Mouse (Mus musculus): ENCODE measurements around the gene Aebp2. TPM values are rescaled to one million over a fixed set of nuclear protein-coding genes. Genes with fewer than 3 reads are reported as not detected.

The Aebp2 gene
- polyA plus RNA-seq, 3 experiments from 2014 or later, result 38.6 to 41.5 (median 39.2) TPM

GRCm38 (mm10) chr6:140608666-140609065 lies 13.8 kb upstream of the Aebp2 start:
- no peak for ATAC-seq

GRCm38 (mm10) chr6:140609533-140609932 lies 12.9 kb upstream of the Aebp2 start:
- ATAC-seq, result no peak

- ATAC-seq, result peak; percentile 29
Measured at GRCm38 (mm10) chr6:140610117-140610516, 12.3 kb upstream of the Aebp2 start.

- no peak for ATAC-seq
Measured at GRCm38 (mm10) chr6:140611282-140611681, 11.2 kb upstream of the Aebp2 start.

GRCm38 (mm10) chr6:140611893-140612473 lies 10.5 kb upstream of the Aebp2 start:
- ATAC-seq, result no peak

GRCm38 (mm10) chr6:140613822-140614221 lies 8.6 kb upstream of the Aebp2 start:
- no peak for ATAC-seq

GRCm38 (mm10) chr6:140614711-140615110 lies 7.8 kb upstream of the Aebp2 start:
- ATAC-seq, result peak; percentile 93

GRCm38 (mm10) chr6:140620531-140621349 lies 1.7 kb upstream of the Aebp2 start:
- peak; percentile 32 for ATAC-seq

- ATAC-seq, result no peak
Measured at GRCm38 (mm10) chr6:140621622-140622021, 841 bp upstream of the Aebp2 start.

- peak; percentile 57 for ATAC-seq
Measured at GRCm38 (mm10) chr6:140623226-140624095, 998 bp downstream of the Aebp2 start.

- no peak for ATAC-seq
Measured at GRCm38 (mm10) chr6:140624096-140625051, 1.9 kb downstream of the Aebp2 start.

GRCm38 (mm10) chr6:140629176-140629859 lies 6.9 kb downstream of the Aebp2 start:
- no peak for ATAC-seq

- no peak for ATAC-seq
Measured at GRCm38 (mm10) chr6:140630306-140630705, 7.8 kb downstream of the Aebp2 start.

GRCm38 (mm10) chr6:140633616-140634015 lies 11.2 kb downstream of the Aebp2 start:
- ATAC-seq, result no peak

- no peak for ATAC-seq
Measured at GRCm38 (mm10) chr6:140636290-140636689, 13.8 kb downstream of the Aebp2 start.

GRCm38 (mm10) chr6:140642010-140642409 lies 19.5 kb downstream of the Aebp2 start:
- no peak for ATAC-seq

- ATAC-seq, result no peak
Measured at GRCm38 (mm10) chr6:140642655-140643054, 20.2 kb downstream of the Aebp2 start.

- ATAC-seq, result no peak
Measured at GRCm38 (mm10) chr6:140645931-140646330, 23.5 kb downstream of the Aebp2 start.

GRCm38 (mm10) chr6:140646892-140647291 lies 24.4 kb downstream of the Aebp2 start:
- no peak for ATAC-seq

GRCm38 (mm10) chr6:140649812-140650211 lies 27.3 kb downstream of the Aebp2 start:
- no peak for ATAC-seq

- no peak for ATAC-seq
Measured at GRCm38 (mm10) chr6:140651923-140652322, 29.5 kb downstream of the Aebp2 start.
